Mouse (Mus musculus) spleen, adult 12 weeks (tissue): ENCODE data around the gene Ptges3.
"Not testable (repeated sequence)": the region's sequence is repeated elsewhere in the genome, so short reads cannot be mapped to it uniquely, and the experiment has no call there.

ENCODE experiments used
- DNase-seq: peaks from one replicate; pipeline ENCODE4 v3.0.0; 2022; ENCODE audit warnings: low spot score

The Ptges3 gene

GRCm38 (mm10) chr10:128059207-128059981 is 640 bp downstream of the Ptges3 start:
- peak; percentile 56 for DNase-seq

DNA sequence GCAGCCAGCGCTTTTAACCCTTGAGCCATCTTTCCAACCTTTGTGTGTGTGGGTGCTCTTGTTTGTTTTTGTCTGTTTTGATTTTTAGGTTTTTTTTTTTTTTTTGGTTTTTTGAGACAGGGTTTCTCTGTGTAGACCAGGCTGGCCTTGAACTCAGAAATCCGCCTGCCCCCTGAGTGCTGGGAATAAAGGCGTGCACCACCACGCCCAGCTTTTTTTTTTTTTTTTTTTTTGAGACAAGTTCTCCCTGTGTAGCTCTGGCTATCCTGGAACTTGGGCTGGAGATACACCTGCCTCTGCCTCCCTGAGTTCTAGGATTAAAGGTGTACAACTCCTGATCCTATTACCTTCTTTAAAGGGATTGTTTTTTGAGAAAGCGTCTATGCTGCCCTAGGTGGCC is 2.4 kb downstream of the Ptges3 start:
- DNase-seq = no peak

DNA sequence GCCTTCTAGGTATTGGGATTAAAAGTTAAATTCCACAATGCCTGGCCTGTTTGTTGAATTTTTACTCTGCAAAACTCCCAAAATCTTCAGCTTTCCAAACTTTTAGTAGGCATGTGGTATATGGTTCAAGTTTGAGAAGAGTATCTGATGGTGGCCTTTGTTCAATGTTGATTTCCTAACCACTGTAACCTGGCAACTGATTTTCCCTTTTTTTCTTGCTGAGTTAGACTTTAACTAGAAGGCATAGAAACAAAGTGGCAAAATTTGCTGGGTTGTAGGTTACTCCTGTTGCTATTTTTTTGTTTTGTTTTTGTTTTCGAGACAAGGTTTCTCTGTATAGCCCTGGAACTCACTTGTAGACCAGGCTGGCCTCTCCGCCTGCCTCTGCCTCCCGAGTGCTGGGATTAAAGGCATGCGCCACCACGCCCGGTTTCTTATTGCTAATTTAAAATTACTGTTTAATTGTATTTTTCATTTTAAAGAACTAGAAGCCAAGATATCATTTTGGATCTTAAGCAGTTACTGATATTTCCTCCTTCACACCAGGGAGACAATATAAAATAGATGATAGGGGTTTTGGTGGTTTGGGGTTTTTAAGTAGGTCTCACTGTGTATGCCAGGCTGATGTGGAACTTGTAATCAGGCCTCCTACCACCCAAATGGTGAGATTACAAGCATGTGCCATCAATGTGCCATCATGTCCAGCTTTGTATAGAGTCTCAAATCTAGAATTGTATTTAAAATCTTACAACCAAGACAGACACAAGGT is 3.7 kb downstream of the Ptges3 start:
- DNase-seq = no peak

- no peak for DNase-seq
These were observed 7.3 kb downstream of the Ptges3 start for GRCm38 (mm10) chr10:128066072-128066471.

- no peak for DNase-seq
These were observed 10.4 kb downstream of the Ptges3 start for GRCm38 (mm10) chr10:128069201-128069600.

- DNase-seq = not testable (repeated sequence)
These were observed 11.7 kb downstream of the Ptges3 start for GRCm38 (mm10) chr10:128070432-128070831.

DNA sequence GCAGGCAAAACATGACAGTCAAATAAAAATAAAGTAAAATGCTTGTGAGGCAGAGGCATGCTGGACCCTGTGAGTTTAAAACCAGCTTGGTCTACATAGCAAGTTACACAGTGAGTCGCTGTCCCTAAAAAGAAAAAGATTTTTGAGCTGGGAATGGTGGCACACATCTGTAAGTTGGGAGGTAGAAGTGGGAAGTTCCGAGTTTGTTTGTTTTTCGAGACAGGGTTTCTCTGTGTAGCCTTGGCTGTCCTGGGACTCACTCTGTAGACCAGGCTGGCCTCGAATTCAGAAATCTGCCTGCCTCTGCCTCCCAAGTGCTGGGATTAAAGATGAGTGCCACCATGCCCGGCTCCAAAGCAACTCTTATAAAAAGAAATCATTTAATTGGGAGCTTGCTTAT is 19.5 kb downstream of the Ptges3 start:
- not testable (repeated sequence) for DNase-seq

GRCm38 (mm10) chr10:128080496-128080895 is 21.7 kb downstream of the Ptges3 start:
- no peak for DNase-seq

DNA sequence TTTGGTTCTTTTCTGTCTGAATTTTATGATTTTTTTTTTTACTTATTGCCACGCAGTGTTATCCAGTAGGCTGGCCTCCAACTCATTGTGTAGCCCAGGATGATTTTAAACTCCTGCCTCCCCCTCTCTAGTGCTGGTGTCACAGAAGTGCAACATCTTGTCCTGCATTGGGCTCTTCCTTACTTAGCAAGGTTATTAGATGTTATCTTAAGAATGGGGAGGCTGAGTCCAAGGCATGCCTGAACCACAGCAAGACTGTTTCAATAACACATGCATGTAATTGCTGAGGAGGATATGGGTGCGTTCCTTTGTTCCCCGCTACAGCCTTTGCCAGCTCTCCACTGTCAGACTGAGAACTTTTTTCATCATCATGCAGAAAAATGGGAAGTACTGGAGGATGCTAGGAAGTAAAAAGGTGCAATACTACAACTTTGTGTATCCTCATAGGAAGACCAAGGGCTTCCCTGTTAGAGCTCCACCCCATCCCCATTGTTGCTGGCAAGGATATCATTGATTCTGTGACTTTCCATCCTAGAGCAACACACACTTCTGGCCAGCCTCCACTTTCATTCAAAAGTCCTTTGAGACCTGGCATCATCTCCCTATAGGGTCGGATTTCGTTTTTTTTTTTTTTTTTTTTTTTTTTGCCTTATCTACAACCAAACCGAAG is 23.2 kb downstream of the Ptges3 start:
- no peak for DNase-seq

DNA sequence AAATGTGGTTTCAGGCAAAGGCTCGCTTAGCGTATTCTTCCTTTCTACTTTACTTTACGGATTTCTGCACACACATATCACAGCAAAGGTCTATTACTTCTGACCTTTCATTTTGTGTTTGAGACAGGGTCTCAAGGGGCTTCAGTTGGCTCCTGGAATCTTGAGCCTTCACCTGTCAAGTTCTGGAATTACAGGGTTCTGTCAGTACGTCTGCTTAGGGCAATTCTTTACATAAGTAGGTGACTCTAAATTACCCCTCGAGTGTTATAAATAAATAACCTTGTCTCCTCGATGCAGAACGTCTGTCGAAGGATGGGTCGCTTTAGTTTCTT is 23.7 kb downstream of the Ptges3 start:
- no peak for DNase-seq

GRCm38 (mm10) chr10:128082880-128083421 is 24.2 kb downstream of the Ptges3 start, which contains the start of gene Atp5b:
Gene Atp5b, plus strand, starts transcription at chr10:128083273.
- peak; percentile 91 for DNase-seq

- no peak for DNase-seq
These were observed 24.9 kb downstream of the Ptges3 start for GRCm38 (mm10) chr10:128083688-128084087.

- no peak for DNase-seq
These were observed 25.4 kb downstream of the Ptges3 start for GRCm38 (mm10) chr10:128084160-128084559.

DNA sequence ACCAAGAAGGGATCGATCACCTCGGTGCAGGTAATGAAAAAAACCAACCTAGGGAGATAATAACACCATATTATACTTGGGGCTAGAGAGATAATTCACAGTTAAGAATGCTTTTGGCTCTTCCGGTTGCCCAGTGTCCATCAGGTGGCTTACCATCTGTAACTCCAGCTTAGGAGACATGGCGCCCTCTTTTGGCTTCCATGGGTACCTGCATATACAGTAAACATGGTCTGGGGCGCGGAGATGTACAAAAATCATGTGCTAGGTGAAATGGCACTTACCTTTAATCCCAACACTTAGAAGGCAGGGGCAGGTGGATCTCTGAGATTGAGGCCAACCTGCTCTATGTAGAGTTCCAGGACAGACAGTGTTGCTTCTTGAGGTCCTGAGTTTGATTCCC is 27.6 kb downstream of the Ptges3 start:
- DNase-seq = no peak

DNA sequence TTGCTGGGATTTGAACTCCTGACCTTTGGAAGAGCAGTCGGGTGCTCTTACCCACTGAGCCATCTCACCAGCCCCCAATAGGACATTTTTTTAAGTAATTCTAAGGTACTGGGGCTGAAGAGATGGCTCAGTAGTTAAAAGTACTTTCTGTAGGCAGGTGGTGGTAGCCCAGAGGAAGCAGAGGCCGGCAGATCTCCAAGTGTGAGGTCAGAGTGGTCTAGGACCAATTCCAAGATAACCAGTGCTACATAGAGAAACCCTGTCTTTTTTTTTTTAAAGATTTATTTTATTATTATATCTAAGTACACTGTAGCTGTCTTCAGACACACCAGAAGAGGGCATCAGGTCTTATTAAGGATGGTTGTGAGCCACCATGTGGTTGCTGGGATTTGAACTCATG is 28.5 kb downstream of the Ptges3 start:
- not testable (repeated sequence) for DNase-seq

- no peak for DNase-seq
These were observed 29.4 kb downstream of the Ptges3 start for GRCm38 (mm10) chr10:128088181-128088580.

GRCm38 (mm10) chr10:128089842-128090241 is 31.1 kb downstream of the Ptges3 start:
- DNase-seq = no peak

GRCm38 (mm10) chr10:128090651-128091563 is 32.2 kb downstream of the Ptges3 start:
- peak; percentile 85 for DNase-seq

DNA sequence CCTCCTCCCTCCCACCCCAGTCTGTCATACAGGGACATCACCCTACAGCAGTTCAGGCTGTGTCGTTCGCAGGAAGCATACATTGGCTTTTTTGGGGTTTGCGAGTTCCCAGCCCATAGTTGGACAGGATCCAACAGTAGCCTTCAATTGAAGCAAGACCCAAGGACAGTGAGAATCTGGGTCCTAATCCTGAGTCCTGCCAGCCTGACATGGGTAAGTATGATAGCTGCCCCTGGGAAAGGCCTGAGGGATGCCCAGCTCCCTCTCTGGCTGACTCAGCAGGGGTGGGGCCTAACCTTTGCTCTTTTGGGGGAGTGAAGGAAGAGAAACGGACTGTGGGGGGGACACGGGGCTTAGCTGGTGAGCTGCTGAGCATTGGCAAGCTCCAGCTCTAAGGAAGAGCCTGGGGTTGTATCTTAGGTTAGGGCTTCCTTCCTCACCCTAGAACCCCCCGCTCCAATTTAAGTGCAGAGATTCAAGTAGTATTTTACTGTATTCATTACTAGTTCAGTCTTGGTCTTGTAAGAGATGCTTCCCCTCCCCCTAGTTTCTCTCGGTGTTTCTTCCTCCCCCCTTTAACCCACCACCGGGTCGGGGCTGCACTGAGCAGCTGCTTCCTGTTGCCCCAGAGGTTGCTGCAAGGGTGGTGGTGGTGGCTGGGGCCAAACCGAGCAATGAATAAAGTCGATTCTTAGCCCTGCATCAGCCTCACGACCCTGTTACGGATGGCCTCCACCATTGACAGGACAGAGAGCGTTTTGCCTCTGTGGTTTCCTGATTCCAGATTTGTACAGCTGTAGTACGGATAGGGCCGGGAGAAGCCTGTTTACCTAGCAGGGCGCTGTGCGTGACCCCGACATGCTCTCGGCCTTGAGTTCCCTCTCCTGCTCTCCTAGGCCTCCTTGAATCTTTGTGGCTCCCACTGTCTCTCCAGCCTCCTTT is 33.1 kb downstream of the Ptges3 start, which contains the start of gene Baz2a:
Baz2a (plus strand) TSS at position 14 of the 942 bp plus-strand sequence.
- peak; percentile 72 for DNase-seq
